Mouse (Mus musculus): Measurements from ENCODE around the gene Plxnc1.

- no peak for TF ChIP-seq MAX (IDR thresholded peaks at IDR 0.05)
- TF ChIP-seq CTCF (IDR thresholded peaks at IDR 0.05; ENCODE audit: control insufficient read depth, insufficient read depth, insufficient read length) = no peak
- TF ChIP-seq MYOG (IDR thresholded peaks at IDR 0.05; ENCODE audit: control insufficient read depth, extremely low read depth, insufficient read length) = no peak
- TF ChIP-seq MYOD1 (IDR thresholded peaks at IDR 0.05; ENCODE audit: control insufficient read depth, insufficient read length, low read depth) = no peak
- TF ChIP-seq USF1 (IDR thresholded peaks at IDR 0.05; ENCODE audit: low read depth) = no peak
- no peak for TF ChIP-seq CEBPB (IDR thresholded peaks at IDR 0.05; ENCODE audit: low read depth)
- TF ChIP-seq FOSL1 (IDR thresholded peaks at IDR 0.05; ENCODE audit: insufficient read depth, low read length, poor library complexity, severe bottlenecking) = no peak
Observed at GRCm38 (mm10) chr10:94942449-94943041, 2.1 kb downstream of the Plxnc1 start.

All from C2C12 (cell line).